Mouse (Mus musculus): ENCODE results near the gene Slc9a9.

Slc9a9 gene

DNA sequence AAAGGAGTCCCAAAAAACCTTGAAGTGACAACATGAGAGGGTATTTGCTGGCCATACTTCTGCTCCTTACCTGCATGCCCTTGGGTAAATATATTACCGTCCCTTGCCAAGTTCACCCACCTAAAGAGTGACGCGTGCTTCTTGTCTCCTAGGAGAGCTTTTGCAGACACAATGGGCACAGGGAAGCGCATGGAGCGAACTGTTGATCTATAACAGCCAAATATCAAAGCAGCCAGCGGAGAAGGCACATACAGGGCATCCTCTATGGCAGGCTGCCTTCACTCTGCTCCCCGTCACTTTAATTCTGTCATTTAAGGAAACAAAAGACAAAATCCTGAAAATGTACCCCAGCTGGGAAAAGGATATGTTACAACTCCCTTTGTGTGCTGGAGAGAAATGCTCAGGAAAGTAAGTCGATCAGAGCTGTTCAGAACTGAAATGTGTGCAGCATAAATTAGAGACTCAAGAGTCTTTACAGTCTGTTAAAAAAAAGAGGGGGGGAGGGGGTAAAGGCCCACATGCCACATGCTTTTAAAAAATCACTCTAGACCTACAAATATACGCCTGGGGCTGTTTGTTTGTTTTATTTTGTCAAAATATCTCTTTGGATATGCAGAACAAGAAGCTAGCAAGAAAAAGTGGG, 594.3 kb downstream of the Slc9a9 start:
- in situ Hi-C loops (cut with MboI; ENCODE audit: low sequenced_read_pairs), result no loop called here

DNA sequence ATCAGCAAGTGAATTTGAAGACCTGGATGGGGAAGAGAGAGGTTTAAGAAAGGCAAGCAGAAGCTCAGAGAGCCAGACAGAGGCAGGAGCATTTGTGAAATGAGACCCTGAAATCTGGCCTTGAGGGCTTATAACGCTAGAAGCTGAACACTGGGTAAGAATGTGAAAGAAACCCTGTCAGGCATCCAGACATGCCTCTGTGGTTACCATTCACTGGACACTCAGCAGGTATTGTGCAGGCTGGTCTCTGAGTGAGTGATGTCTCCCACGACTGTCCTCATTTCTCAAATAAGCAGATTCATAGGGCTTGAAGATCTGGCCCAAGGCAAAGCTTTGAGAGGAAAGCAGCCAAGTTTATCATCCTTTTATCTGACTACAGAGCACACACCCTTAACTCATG, 596.5 kb downstream of the Slc9a9 start:
- in situ Hi-C loops (cut with MboI; ENCODE audit: low sequenced_read_pairs), result no loop called here

DNA sequence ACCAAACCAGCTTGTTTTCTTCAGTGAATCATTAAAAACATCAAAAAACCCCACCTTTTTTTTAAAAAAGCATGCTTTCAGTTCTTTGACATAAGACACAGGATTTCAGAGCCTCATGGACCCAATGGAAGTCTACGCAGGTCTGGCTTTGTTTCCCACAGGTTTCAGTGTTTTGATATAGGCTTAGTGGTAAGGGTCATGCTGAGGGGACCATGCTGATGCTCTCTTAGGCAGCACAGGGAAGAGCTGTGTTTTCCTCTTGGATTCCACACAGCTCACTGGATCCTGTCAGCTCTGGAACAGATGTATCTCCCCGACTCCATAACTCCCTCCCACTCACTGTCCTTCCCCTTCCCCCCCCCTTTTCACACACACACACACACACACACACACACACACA, 597.2 kb downstream of the Slc9a9 start:
- in situ Hi-C loops (cut with MboI; ENCODE audit: low sequenced_read_pairs), result no loop called here

DNA sequence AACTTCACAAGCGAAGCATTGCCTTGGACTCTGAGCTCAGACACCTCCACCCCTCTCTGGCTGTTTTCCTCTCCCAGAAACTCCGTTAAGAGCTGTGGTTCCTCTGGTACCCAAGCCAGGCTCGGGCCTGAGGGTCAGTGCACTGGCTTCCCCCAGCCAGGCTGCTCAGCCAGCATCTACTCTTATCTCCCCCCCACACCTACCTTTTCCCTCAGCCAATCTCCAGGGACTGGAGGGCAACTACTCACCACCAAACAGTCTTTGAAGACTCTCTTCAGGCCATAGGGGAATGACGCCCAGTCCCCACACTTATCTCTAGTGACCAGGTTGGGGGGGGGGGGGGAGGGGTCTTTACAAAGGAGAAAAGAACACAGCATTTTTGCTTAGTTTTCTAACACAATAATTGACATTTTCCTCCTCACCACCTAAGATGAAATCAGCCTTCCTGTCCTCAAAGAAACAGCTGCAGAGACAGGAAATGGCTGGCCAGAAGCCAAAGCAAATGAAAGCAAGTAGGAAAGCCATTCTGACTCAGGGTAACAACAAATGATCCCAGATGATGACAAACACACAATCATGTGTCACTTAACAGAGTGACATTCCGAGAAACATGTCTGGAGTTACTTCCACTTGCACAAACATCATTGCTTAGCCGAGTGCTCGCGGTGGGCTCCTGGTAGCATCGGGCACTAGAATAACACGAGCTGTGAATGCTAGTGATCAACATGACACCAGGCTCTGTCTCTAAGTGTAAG, 610.1 kb downstream of the Slc9a9 start:
- in situ Hi-C loops (cut with MboI; ENCODE audit: low sequenced_read_pairs), result no loop called here

Measured in CH12F3 (cell line).